Mouse (Mus musculus) erythroblast, embryonic 14.5 days (primary cell): ENCODE measurements around the gene Lin54.

ENCODE experiments used
- GATA1 ChIP-seq: IDR thresholded peaks from 2 replicates; pipeline ENCODE4 v1.6.1; 2012; ENCODE audit warnings: low read length, inconsistent platforms, mixed read lengths
- TAL1 ChIP-seq: IDR thresholded peaks from 3 replicates; pipeline ENCODE4 v1.6.1; 2012; ENCODE audit warnings: low read length, inconsistent platforms, mixed read lengths

DNA sequence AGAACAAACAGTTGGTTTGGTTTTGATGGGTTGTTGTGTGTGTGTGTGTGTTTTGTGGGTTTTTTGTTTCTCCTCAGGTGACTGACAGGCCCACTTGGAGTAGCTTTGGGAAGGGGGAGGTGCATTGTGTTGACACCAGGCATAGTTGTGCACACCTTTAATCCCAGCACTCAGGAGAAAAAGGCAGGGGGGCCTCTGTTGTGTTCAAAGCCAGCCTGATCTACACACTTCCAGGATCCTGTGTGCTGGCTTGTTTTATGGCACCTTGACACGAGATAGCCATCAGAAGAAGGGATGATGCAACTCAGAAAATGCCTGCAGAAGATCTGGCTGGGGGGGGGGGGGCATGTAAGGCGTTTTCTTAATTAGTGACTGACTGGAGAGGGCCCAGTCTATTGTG lies 69.5 kb downstream of the Lin54 start:
- TF ChIP-seq TAL1 (no peak), GATA1 (no peak)
